Mouse (Mus musculus): ENCODE results near the gene Pgpep1. TPM values are rescaled to one million over a fixed set of nuclear protein-coding genes. Genes with fewer than 3 reads are reported as not detected.

The Pgpep1 gene
- polyA plus RNA-seq, 1 experiment: 18.2 TPM

- peak overlapping the region; percentile 26; the same call in 1 of the 2 replicates for H3K4me3 ChIP-seq (ENCODE audit: extremely low read depth, insufficient read depth, insufficient read length)
- DNase-seq (ENCODE audit: low read depth in 1 of 2, low spot score in 2 of 2): peak; percentile 88 to 90
- H3K27me3 ChIP-seq (ENCODE audit: control insufficient read depth, insufficient read depth, low read length): no peaks in the 10 kb centered on the region
- peak overlapping the region; percentile 84 for H3K27ac ChIP-seq (ENCODE audit: insufficient read depth, low read length)
- H3K4me1 ChIP-seq (ENCODE audit: control insufficient read depth, insufficient read depth, insufficient read length): peaks cover 29% of the 10 kb centered on the region; the same call in 1 of the 2 replicates
- 0 out of 2 replicates have a peak, but pooled peaks have one; percentile 11 for TF ChIP-seq POLR2A (IDR thresholded peaks at IDR 0.05; ENCODE audit: low read depth, low read length)
- no peak for TF ChIP-seq CTCF (IDR thresholded peaks at IDR 0.05; ENCODE audit: extremely low read depth, insufficient read depth, insufficient read length, insufficient replicate concordance)
- WGBS: 7% methylated on average over 9 of the region's 9 CpGs
- H3K36me3 ChIP-seq (ENCODE audit: control insufficient read depth, insufficient read depth, low read length): no peaks in the 10 kb centered on the region
Measured at GRCm38 (mm10) chr8:70618888-70619334, 41.3 kb downstream of the Pgpep1 start.

GRCm38 (mm10) chr8:70617985-70618384 is 42.2 kb downstream of the Pgpep1 start:
- peak overlapping the region; percentile 84 for H3K27ac ChIP-seq (ENCODE audit: insufficient read depth, low read length)
- WGBS: 36% methylated on average over 11 of the region's 11 CpGs
- no peaks in the 10 kb centered on the region for H3K36me3 ChIP-seq (ENCODE audit: control insufficient read depth, insufficient read depth, low read length)
- H3K27me3 ChIP-seq (ENCODE audit: control insufficient read depth, insufficient read depth, low read length): no peaks in the 10 kb centered on the region
- peak overlapping the region; percentile 59 for H3K4me3 ChIP-seq (ENCODE audit: extremely low read depth, insufficient read depth, insufficient read length)
- DNase-seq (ENCODE audit: low read depth in 1 of 2, low spot score in 2 of 2): no peak
- H3K4me1 ChIP-seq (ENCODE audit: control insufficient read depth, insufficient read depth, insufficient read length): peaks cover 29% of the 10 kb centered on the region; the same call in 1 of the 2 replicates
- TF ChIP-seq POLR2A (IDR thresholded peaks at IDR 0.05; ENCODE audit: low read depth, low read length): no peak
- no peak for TF ChIP-seq CTCF (IDR thresholded peaks at IDR 0.05; ENCODE audit: extremely low read depth, insufficient read depth, insufficient read length, insufficient replicate concordance)

- WGBS: 32% methylated on average over 11 of the region's 11 CpGs
- Histone ChIP-seq H3K4me3 (ENCODE audit: extremely low read depth, insufficient read depth, insufficient read length) (peak overlapping the region; percentile 59), H3K36me3 (ENCODE audit: control insufficient read depth, insufficient read depth, low read length) (no peaks in the 10 kb centered on the region), H3K27ac (ENCODE audit: insufficient read depth, low read length) (peak overlapping the region; percentile 84), H3K4me1 (ENCODE audit: control insufficient read depth, insufficient read depth, insufficient read length) (peaks cover 29% of the 10 kb centered on the region; the same call in 1 of the 2 replicates), H3K27me3 (ENCODE audit: control insufficient read depth, insufficient read depth, low read length) (no peaks in the 10 kb centered on the region)
- no peak for DNase-seq (ENCODE audit: low read depth in 1 of 2, low spot score in 2 of 2)
- no peak for TF ChIP-seq CTCF (IDR thresholded peaks at IDR 0.05; ENCODE audit: extremely low read depth, insufficient read depth, insufficient read length, insufficient replicate concordance)
- no peak for TF ChIP-seq POLR2A (IDR thresholded peaks at IDR 0.05; ENCODE audit: low read depth, low read length)
Measured at GRCm38 (mm10) chr8:70616645-70617044, 43.5 kb downstream of the Pgpep1 start.

GRCm38 (mm10) chr8:70615894-70616293 is 44.3 kb downstream of the Pgpep1 start, which contains the start of gene Lrrc25:
Lrrc25 (plus strand) TSS chr8:70616155.
- no peak for DNase-seq (ENCODE audit: low read depth in 1 of 2, low spot score in 2 of 2)
- no peak for TF ChIP-seq CTCF (IDR thresholded peaks at IDR 0.05; ENCODE audit: extremely low read depth, insufficient read depth, insufficient read length, insufficient replicate concordance)
- no peak for TF ChIP-seq POLR2A (IDR thresholded peaks at IDR 0.05; ENCODE audit: low read depth, low read length)
- Histone ChIP-seq H3K27me3 (ENCODE audit: control insufficient read depth, insufficient read depth, low read length) (no peaks in the 10 kb centered on the region), H3K27ac (ENCODE audit: insufficient read depth, low read length) (peak within 1 kb of the TSS; percentile 84), H3K4me1 (ENCODE audit: control insufficient read depth, insufficient read depth, insufficient read length) (peaks cover 29% of the 10 kb centered on the region; the same call in 1 of the 2 replicates), H3K36me3 (ENCODE audit: control insufficient read depth, insufficient read depth, low read length) (no peaks in the 10 kb centered on the region), H3K4me3 (ENCODE audit: extremely low read depth, insufficient read depth, insufficient read length) (peak within 1 kb of the TSS; percentile 59)
- WGBS: 18% methylated on average over 3 of the region's 3 CpGs

- H3K27me3 ChIP-seq (ENCODE audit: control insufficient read depth, insufficient read depth, low read length): no peaks in the 10 kb centered on the region
- 0 out of 2 replicates have a peak overlapping the region, but pooled peaks have one; percentile 5 for H3K27ac ChIP-seq (ENCODE audit: insufficient read depth, low read length)
- WGBS: 89% methylated on average over 8 of the region's 8 CpGs
- no peak for DNase-seq (ENCODE audit: low read depth in 1 of 2, low spot score in 2 of 2)
- peaks cover 33% of the 10 kb centered on the region; the same call in 1 of the 2 replicates for H3K4me1 ChIP-seq (ENCODE audit: control insufficient read depth, insufficient read depth, insufficient read length)
- H3K36me3 ChIP-seq (ENCODE audit: control insufficient read depth, insufficient read depth, low read length): no peaks in the 10 kb centered on the region
- no peak overlapping the region for H3K4me3 ChIP-seq (ENCODE audit: extremely low read depth, insufficient read depth, insufficient read length)
- TF ChIP-seq CTCF (IDR thresholded peaks at IDR 0.05; ENCODE audit: extremely low read depth, insufficient read depth, insufficient read length, insufficient replicate concordance): no peak
Measured at GRCm38 (mm10) chr8:70615281-70615680, 44.9 kb downstream of the Pgpep1 start.

- no peaks in the 10 kb centered on the region for H3K36me3 ChIP-seq (ENCODE audit: control insufficient read depth, insufficient read depth, low read length)
- H3K4me3 ChIP-seq (ENCODE audit: extremely low read depth, insufficient read depth, insufficient read length): no peak overlapping the region
- peak overlapping the region; percentile 31; the same call in 1 of the 2 replicates for H3K27ac ChIP-seq (ENCODE audit: insufficient read depth, low read length)
- no peak for DNase-seq (ENCODE audit: low read depth in 1 of 2, low spot score in 2 of 2)
- TF ChIP-seq POLR2A (IDR thresholded peaks at IDR 0.05; ENCODE audit: low read depth, low read length) (no peak), CTCF (IDR thresholded peaks at IDR 0.05; ENCODE audit: extremely low read depth, insufficient read depth, insufficient read length, insufficient replicate concordance) (no peak)
- H3K27me3 ChIP-seq (ENCODE audit: control insufficient read depth, insufficient read depth, low read length): no peaks in the 10 kb centered on the region
- 51% methylated on average over 5 of the region's 5 CpGs for WGBS
- H3K4me1 ChIP-seq (ENCODE audit: control insufficient read depth, insufficient read depth, insufficient read length): peaks cover 31% of the 10 kb centered on the region
Measured at GRCm38 (mm10) chr8:70614469-70614868, 45.7 kb downstream of the Pgpep1 start.

DNA sequence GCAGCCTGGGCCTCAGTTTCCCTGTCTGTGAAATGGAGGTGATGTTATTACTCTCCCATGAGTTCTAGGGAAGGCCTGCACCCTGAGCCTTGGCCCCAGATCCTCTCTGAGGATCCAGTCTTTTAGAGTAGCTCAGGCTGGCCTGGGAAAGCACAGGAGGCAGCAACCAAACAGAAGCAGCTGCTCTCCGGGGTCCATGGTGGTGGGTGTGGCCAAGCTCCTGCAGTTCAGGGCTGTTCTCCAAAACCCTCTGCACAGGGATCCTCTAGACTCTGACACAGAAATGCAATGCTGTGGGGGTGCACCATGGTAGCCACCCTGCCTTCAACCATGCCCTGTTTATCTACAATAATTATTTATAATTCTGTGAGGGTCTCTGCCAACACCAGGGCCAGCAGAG is 46.4 kb downstream of the Pgpep1 start:
- Histone ChIP-seq H3K4me3 (ENCODE audit: extremely low read depth, insufficient read depth, insufficient read length) (no peak overlapping the region), H3K27ac (ENCODE audit: insufficient read depth, low read length) (no peak overlapping the region), H3K36me3 (ENCODE audit: control insufficient read depth, insufficient read depth, low read length) (no peaks in the 10 kb centered on the region), H3K27me3 (ENCODE audit: control insufficient read depth, insufficient read depth, low read length) (no peaks in the 10 kb centered on the region), H3K4me1 (ENCODE audit: control insufficient read depth, insufficient read depth, insufficient read length) (peaks cover 32% of the 10 kb centered on the region)
- WGBS: 44% methylated on average over 1 of the region's 1 CpGs
- TF ChIP-seq CTCF (IDR thresholded peaks at IDR 0.05; ENCODE audit: extremely low read depth, insufficient read depth, insufficient read length, insufficient replicate concordance) (no peak), POLR2A (IDR thresholded peaks at IDR 0.05; ENCODE audit: low read depth, low read length) (no peak)
- no peak for DNase-seq (ENCODE audit: low read depth in 1 of 2, low spot score in 2 of 2)
